Mouse (Mus musculus): Measurements from ENCODE around the gene Gpr33. TPM values are rescaled to one million over a fixed set of nuclear protein-coding genes. Genes with fewer than 3 reads are reported as not detected.

Gene Gpr33
- total RNA-seq (2021) = under 1 TPM in 1 of 2 experiments, not detected in 1; 0.16 TPM
- long read RNA-seq, experiment 1 = 0 reads
- long read RNA-seq, experiment 2 = 0 reads

- no peak for DNase-seq
Observed at GRCm38 (mm10) chr12:52027963-52028362, at the start of gene Gpr33. Gpr33 (minus strand) TSS chr12:52028063.

- no peak for DNase-seq
Observed at GRCm38 (mm10) chr12:52049324-52049723, 21.5 kb upstream of the Gpr33 start.

GRCm38 (mm10) chr12:52046371-52046770 is 18.5 kb upstream of the Gpr33 start:
- DNase-seq = no peak

GRCm38 (mm10) chr12:52042818-52043336 is 15.0 kb upstream of the Gpr33 start:
- peak; percentile 41 for DNase-seq

GRCm38 (mm10) chr12:52038352-52038751 is 10.5 kb upstream of the Gpr33 start:
- DNase-seq = no peak

- no peak for DNase-seq
Observed at GRCm38 (mm10) chr12:52034956-52035355, 7.1 kb upstream of the Gpr33 start.

- no peak for DNase-seq
Observed at GRCm38 (mm10) chr12:52032276-52032675, 4.4 kb upstream of the Gpr33 start.

GRCm38 (mm10) chr12:52014494-52015029 is 13.3 kb downstream of the Gpr33 start:
- no peak for DNase-seq

GRCm38 (mm10) chr12:52014044-52014443 is 13.8 kb downstream of the Gpr33 start:
- no peak for DNase-seq

GRCm38 (mm10) chr12:52013274-52013673 is 14.6 kb downstream of the Gpr33 start:
- no peak for DNase-seq

GRCm38 (mm10) chr12:52012159-52012558 is 15.7 kb downstream of the Gpr33 start:
- DNase-seq = no peak

- no peak for DNase-seq
Observed at GRCm38 (mm10) chr12:52010630-52010961, 17.3 kb downstream of the Gpr33 start.

GRCm38 (mm10) chr12:52009928-52010629 is 17.8 kb downstream of the Gpr33 start:
- no peak for DNase-seq

- no peak for DNase-seq
Observed at GRCm38 (mm10) chr12:52006633-52006994, 21.2 kb downstream of the Gpr33 start.

- peak; percentile 97 for DNase-seq
Observed at GRCm38 (mm10) chr12:52005877-52006632, 21.8 kb downstream of the Gpr33 start, which contains the start of gene Dtd2. Dtd2 (minus strand) TSS chr12:52006501.

GRCm38 (mm10) chr12:52002746-52003145 is 25.1 kb downstream of the Gpr33 start:
- no peak for DNase-seq

- DNase-seq = peak; percentile 23
Observed at GRCm38 (mm10) chr12:52001544-52001943, 26.3 kb downstream of the Gpr33 start.

- DNase-seq = no peak
Observed at GRCm38 (mm10) chr12:51998366-51998932, 29.4 kb downstream of the Gpr33 start.

GRCm38 (mm10) chr12:51995738-51996536 is 31.9 kb downstream of the Gpr33 start:
- no peak for DNase-seq

- no peak for DNase-seq
Observed at GRCm38 (mm10) chr12:51990629-51991028, 37.2 kb downstream of the Gpr33 start.

GRCm38 (mm10) chr12:51988536-51988935 is 39.3 kb downstream of the Gpr33 start:
- no peak for DNase-seq

GRCm38 (mm10) chr12:51985826-51986225 is 42.0 kb downstream of the Gpr33 start:
- no peak for DNase-seq

All from gastrocnemius, postnatal 10 days (tissue).